Mouse (Mus musculus): Measurements from ENCODE around the gene Lcat.

Lcat gene

DNA sequence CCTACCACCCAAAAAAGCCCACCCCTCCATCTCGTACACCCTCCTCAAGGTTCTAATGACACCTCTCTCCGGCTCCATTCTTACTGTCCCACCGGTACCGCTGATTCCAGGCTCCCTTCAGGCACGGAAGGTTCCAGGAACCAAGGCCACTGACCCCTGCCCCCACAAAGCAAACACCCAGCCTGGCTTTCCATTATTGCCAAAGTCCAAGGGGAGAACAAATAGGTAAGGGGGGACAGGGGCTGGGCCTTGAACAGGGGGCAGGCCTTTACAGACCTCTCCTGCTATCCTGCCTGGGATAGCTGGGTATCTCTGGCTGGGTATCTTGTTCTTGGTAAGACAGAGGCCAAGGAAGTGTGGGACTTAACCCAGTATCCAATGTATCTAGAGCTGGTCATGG is 640 bp downstream of the Lcat start:
- DNase-seq (ENCODE audit: low spot score in 2 of 2), result no peak

DNA sequence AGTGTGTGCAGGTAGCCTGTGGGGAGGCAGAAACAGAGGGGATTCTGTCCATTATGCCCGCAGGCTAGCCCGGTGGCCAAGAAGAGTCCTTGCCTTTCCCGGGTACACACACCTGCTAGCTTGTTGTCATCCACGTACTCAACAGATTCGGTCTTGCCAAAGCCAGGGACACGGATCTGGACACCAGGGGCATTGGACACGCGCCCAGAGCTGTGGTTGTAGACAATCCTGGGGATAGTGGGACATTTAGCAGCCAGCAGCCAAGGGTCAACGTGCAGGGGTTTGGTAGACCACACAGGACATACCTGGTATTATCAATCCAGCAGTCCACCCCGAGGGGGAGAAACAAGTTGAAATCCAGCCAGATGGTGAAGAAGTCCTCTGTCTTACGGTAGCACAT is 1.2 kb downstream of the Lcat start:
- DNase-seq (ENCODE audit: low spot score in 2 of 2), result no peak

DNA sequence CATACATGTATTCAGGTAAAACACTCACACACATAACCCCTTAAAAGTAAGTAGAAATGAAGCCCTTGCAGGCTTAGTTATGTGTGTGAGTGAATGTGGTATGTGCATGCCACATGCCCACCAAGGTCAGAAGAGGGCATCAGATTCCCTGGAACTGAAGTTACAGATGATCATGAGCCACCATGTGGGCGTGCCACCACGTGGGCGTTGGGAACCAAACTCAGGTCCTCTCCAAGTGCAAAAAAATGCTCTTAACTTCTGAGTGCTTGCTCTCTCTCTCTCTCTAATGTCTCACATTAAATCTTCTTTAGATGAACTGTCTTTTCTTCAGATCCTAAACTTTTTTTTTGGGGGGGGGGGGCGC is 4.9 kb downstream of the Lcat start, which contains the start of gene Psmb10:
Psmb10 (minus strand) TSS at position 139 of the 364 bp plus-strand sequence.
- no peak for DNase-seq (ENCODE audit: low spot score in 2 of 2)

DNA sequence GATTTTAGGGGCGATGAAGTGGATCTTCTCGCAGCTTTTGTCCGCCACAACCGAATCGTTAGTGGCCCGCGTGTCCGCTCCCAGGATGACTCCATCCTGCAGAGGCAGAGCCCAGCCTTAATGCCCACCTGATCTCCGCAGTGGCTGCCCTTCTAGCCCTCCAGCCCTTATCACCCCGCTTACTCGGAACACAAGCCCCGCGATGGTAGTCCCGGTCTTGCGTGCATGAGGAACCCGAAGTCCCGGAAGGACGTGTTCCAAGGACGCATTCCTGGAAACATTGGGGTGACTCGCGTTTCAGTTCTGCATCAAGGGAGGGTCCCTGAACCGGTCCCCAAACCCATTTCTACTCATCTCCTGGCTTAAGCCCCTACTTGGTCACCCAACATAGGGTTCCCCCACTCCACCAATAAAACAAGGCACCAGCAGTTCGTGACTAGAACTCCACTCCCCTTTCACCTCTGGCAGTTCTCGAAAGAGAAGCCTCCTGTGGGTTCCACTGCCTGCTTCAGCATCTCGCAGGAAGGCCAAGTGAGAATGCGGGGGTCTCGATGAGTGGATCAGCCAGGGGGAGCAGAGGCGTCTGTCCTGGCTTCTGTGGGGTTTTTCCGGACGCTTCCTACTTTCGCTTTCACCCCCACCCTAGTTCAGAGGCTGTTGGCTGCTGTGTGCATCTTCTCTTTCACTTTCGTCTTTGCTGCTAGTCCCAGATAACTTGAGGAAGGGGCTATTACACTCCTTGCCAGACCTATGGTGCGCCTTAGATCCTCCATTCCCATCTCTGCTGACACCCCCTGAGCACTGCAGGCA is 5.5 kb downstream of the Lcat start:
- peak in 1 of 2 experiments; percentile 35 for DNase-seq (ENCODE audit: low spot score in 2 of 2)

DNA sequence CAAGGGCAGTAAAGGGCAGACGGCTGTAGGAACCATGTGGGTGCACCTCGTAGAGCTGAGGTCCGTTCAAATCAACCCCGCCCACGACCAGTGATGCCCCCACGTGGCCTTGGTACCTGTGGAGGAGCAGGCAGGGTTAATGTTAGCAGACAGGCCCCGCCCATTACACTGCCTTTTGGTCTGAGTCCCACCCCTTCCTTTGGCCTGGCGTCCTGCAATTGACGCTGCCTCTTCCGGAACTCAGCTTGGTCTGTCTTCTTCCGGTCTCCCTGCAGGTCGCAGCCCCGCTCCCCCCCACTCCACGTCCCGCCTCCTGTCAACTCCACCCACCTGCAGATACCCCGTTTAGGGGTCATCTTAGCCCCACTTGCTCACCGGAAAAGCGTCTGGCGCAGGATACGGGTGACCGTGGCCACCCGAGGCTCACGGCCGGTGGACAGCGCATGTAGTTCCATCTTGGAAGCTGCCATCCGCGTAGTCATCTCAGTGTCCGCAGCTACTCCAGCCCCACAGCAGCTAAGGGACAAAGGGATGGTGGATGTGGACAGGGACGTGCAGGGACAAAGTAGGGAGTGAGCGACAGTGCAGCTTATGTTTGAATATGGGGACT is 6.2 kb downstream of the Lcat start:
- DNase-seq (ENCODE audit: low spot score in 2 of 2), result peak; percentile 68 to 73

DNA sequence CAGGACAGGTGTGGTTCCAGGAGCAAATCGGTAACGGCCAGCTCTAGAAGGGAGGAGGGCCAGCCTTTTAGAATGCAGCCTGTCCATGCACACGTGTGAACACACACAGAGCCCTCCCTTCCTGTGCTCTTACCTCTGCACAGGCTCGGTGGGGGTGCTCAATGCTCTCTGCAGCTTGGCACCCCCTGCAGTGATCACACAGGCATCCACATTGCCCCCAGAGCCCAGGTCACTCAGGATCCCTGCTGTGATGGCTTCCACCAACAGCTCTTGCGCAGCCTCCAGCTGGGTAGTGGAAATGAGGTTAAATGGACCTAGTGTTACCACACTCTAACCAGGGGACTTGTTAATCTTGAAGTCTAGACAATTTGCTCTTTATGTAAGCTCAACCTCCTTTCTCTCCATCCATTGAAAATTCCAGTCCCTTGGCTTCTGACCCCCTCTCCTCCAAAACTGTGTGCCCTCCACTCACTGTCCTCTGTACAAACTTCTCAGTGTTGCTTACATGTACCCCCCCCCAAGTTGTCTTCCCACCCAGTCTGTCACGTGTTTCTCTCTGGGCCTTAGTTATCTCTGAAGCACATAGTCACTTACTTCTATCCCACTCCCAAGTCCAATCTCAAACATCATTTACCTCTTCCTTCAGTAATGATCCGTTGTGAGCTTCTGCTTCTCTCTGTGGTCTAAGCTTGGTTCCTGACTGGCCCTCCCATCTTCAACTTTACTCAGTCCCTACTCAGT is 7.1 kb downstream of the Lcat start:
- DNase-seq (ENCODE audit: low spot score in 2 of 2), result no peak

DNA sequence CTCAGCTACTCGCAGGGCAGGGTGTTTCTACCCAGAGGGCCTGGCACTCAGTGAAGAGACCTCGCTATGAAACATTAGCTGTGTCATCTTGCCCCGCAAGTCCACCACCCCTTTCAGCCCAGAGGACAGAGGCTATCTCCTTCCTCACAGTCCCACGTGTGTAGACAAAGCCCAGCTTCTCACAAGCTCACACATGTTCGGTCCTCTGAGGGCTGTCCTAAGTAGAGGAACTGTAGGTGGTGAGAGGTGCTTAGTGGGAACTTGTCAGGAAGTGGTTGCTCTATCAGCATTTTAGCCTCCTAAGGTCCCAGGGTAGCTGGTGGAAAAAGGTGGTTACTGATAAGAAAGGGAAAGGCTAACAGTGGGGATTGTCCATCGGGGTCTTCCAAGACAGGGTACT is 8.1 kb downstream of the Lcat start:
- no peak for DNase-seq (ENCODE audit: low spot score in 2 of 2)

DNA sequence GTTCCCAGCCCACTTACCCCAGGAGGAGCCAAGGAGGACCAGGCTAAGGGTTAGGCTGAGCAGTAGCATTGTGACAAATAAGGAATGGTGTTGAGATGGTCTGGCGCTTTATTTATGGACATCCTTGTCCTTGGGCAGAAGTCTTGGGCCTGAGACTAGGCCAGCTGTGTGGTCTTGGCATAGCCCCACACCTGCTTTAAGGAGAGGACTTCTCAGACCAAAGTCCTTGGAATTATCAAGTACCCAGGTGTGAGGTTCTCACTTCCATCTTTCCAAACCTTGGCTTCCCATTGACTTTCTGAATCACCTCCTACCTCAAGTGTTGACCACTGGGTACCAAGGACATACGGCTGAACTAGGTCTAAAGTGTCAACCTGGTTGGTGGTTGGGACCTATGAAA is 9.4 kb downstream of the Lcat start, which contains the start of gene Ctrl:
Ctrl (minus strand) TSS at position 101 of the 400 bp plus-strand sequence.
- DNase-seq (ENCODE audit: low spot score in 2 of 2), result no peak

DNA sequence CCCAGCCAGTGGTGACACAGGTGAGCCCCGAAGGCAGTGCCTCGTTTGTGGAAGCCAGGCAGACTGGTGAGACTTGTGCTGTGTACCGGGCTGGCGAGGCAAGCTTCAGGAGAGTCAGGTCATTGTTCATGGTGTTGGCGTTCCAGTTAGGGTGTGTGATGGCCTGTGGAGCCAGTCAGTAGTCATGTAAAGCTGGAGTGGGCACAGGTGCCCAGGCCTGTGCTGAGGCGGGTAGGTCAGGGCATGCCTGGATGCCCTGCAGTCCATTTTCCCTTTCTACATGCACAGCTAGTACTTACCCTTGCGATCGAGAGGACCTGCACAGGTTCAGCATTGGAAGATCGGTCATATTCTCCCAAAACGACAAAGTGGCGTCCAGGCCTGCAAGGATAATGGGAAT is 10.7 kb downstream of the Lcat start:
- DNase-seq (ENCODE audit: low spot score in 2 of 2), result no peak

DNA sequence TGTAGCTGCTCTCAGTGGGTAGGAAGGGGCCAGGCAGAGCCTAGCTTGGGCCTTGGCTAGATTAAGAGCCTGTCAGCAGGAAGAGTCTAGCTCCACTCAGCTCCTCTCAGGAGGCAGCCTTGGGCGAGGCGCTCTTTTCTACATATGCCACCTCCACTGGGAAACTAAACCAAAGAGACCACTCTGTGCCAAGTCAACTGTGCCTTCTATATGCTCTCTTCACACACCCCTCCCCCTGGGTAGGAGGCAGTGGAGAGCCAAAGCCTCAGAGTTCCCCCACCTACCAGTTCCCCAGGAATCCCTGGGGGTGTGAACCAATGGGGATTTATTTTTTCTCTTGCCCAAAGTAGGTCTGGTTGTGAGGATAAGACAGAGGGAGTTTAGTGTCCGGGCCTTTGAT is 11.9 kb downstream of the Lcat start:
- no peak for DNase-seq (ENCODE audit: low spot score in 2 of 2)

DNA sequence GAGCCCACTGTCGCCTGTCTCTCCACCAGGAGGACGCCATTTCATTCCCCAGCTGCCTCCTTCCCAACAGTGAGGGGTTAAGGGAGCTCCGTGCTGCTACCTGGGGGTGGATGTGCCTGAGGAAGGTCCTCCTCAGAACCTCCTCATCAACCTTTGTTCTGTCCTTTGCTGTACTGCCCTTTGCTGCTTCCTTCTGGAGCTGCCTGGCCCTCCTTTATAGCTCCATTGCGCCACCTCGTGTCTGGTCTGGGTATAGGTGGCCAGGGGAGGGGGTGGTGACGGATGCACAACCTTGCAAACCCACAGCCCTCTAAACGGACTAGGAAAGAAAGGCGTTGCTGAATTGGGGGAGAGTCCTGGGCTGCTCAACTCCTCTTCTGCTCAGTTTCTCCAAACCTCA is 12.6 kb downstream of the Lcat start:
- DNase-seq (ENCODE audit: low spot score in 2 of 2), result peak; percentile 68 to 78

DNA sequence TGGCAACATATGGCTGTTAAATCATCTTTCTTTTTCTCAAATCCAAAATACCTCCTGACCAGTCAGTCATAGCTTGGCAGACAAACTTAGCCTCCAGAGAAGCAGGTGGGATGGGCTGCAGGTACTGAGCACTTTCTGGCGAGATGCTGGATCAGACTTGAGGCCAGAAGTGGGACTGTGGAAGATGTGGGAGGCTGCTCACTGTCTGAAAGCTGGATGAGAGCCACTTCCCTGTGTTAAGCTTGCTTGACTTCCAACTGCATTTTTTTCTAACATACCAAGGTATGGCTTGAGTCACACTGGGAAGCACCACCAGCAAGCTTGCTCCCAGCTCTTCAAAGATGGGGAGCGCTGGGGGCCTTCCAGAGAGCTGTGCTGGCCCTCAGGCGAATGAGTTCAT is 18.1 kb downstream of the Lcat start:
- no peak for DNase-seq (ENCODE audit: low spot score in 2 of 2)

DNA sequence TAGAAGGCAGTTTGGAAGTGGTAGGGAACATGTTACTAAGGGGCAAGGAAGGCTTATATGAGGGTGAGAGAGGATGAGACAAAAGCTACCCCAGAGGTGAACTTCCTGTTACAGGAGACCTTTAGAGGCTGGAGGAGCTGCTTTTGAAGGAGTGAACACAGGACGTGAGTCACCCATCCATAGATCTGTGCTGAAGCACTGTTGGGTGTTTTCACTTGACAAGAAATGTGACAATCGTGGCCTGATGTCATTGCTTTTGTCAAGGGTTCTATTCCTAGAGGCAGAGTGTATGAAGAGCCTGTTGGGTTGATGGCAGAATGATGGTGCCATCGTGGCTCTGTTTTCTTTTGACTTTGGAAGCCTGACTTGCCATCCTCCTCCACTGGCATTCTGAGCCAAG is 23.8 kb downstream of the Lcat start:
- DNase-seq (ENCODE audit: low spot score in 2 of 2), result no peak

DNA sequence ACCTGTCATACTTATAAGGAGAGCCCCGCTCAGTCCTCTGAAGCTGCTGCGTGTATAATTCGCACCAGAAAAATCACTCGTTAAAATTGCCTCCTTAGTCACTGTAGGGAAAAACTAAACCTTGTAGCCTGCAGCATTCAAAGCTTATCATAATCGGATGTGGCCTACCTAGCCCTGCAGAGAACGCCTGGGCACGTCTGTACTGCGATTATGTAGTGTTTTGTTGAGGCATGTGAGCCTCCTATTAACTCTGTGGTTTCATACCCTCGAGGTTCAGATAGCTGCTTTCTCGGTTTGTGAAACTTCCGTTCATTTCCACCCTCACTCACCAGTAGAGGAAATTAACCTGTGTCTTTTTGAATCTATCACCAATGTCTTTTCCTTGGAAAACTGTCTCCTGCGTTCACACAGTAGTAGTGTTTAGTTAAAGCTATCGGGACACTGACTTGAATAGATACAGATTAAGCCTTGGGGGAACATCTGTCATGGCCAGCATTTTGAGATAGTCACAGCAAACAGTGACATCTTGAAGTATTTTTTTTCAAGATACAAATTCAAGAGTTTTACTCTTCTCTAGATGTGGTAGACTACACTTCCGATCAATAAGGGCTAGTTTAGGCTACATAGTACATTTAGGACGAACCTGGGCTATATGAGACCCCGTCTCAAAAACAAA is 42.1 kb downstream of the Lcat start:
- no peak for DNase-seq (ENCODE audit: low spot score in 2 of 2)

DNA sequence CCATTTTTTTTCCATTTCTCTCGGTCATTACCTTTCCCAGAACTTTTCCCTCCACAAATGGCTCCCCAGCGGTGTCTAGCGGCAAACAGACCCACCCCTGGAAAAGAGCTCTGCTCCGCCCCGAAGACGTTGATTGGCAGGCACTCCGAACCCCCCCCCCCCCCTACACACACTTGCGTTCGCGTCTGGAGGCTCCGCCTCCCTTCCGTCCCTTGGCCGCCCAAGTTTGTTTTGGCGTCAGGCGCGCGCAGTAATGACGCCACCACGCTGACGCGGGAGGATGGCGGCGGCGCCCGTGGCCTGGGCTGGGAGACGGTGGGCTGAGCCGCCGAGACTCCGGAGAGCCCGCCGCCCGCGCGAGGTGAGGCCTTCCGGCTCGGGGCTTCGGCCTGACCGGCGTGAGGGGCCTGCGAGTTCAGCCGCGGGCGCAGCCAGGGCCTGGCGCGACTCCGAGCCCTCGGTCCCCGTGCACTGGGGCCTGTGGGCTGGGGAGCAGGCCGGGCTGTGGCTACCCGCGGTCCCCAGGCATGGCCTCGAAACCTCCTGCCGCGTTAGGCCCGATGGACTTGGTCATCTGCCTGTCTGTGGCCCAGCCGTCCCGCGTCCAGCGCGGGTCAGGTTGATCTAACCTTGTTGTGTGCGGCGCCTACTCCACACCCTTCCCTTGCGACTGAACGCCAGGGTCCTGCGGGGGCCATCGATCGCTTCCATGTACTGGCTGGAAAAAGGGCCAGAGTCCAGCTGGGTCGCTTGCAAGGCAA is 42.8 kb downstream of the Lcat start, which contains the start of gene Pskh1:
Pskh1 (plus strand) TSS at position 262 of the 761 bp plus-strand sequence.
- DNase-seq (ENCODE audit: low spot score in 2 of 2), result peak; percentile 84 to 91

DNA sequence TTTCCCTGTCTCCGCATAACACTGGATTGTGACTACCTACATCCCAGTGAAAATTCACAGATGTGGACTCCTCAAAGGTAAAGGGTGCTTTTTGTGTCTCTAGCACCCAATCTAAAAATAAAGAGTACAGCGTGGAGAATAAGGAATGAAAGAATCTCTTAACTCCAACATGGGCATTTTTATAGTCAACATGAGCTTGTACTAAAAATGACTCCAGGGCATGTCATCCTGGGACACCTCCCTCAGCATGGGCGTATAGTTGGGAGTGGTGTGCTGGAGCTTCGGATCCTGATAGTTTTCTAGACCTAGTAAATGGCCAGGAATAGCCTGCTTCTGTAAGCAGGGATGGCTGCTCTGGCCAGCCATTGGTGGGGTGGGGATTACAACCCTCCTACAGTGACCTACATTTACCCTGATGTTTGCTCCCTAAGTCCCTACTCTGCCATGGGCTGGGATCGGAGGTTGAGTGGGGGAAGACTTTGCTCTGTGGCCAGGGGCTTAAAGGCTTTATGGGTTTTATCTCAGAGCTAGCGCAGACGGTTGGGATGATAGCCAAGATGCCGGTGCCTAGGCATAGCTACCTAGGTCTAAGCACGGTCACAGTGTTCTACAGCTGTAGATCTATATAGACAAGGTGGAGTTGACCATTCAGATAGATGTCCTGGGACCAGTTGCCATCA is 45.2 kb downstream of the Lcat start:
- DNase-seq (ENCODE audit: low spot score in 2 of 2), result no peak

DNA sequence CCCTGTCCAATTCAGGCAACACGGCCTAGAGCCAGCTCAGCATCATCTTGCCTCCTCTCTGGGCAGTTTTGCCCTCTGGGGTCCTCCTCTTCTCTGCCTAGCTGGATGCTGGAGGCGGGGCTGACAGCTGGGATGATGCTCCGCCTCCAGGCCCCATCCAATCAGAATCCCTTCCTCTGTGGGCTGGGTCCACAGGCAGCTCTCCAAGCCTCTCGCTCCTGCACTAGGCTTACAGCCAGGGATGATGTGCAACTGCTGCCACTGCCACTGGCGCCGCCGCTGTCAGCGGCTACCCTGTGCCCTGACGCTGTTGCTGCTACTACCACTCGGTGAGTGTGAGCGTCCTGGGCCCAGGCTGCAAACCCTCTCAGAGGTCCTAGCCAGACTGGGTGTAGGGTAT is 49.8 kb downstream of the Lcat start, which contains the start of gene Nrn1l:
Nrn1l (plus strand) TSS at position 229 of the 400 bp plus-strand sequence.
- DNase-seq (ENCODE audit: low spot score in 2 of 2), result peak in 1 of 2 experiments; percentile 63

DNA sequence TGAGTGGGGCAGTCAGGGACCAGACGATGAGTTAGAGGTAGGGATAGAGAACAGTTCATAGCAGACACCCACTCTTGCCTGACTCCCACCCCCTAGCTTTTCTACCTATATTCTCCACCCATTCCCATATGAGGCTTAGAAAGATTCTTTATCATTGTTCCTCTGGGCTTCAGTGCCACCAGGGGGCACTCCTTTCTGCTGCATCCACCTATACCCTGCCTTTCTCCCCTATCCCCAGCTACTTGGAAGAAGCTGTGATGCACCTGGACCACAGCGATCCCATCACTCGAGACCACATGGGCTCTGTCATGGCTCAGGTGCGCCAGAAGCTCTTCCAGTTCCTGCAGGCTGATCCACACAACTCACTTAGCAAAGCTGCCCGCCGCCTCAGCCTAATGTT is 50.8 kb downstream of the Lcat start:
- DNase-seq (ENCODE audit: low spot score in 2 of 2), result no peak

DNA sequence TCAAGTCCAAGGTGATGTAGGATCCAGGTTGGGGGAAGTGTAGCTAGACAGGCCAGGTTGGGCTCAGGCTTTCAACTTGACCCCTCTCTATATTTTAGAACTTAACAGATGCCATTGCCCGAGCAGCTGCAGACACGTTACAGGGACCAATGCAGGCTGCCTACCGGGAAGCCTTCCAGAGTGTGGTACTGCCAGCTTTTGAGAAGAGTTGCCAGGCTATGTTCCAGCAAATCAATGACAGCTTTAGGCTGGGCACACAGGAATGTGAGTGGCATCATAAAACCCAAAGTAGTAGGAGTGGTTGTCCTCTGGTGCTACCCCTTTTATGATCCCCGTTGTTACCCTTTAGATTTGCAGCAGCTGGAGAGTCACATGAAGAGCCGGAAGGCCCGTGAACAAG is 52.3 kb downstream of the Lcat start:
- DNase-seq (ENCODE audit: low spot score in 2 of 2), result no peak

DNA sequence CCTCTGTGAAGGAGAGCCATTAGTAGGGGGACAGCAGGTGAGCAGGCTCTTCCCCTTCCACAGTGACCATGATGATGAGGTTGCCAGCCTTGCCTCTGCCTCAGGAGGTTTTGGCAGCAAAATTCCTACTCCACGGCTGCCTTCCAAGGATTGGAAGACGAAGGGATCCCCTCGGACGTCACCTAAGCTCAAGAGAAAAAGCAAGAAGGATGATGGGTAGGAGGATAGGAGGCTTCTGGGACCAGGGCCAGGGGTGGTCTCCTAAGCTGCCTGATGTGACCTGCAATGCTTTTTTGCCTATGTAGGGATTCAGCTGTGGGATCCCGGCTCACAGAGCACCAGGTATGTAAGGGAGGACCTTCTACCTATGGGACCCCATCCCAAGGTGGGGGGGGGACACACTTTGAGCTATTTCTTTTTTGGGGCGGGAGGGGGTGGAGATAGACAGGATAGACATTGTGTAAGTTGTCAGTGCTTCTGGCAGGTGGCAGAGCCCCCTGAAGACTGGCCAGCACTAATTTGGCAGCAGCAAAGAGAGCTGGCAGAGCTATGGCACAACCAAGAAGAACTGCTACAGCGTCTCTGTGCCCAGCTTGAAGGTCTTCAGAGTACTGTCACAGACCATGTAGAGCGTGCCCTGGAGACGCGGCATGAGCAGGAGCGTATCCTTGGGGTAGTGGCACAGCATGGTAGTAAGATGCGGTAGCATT is 53.3 kb downstream of the Lcat start:
- no peak for DNase-seq (ENCODE audit: low spot score in 2 of 2)
